ENCODE assay signal across 10 mouse cellular contexts in genomic region chr17:53578776-53579175, GRCm38 (mm10). TPM values are rescaled to one million over a fixed set of nuclear protein-coding genes. Genes with fewer than 3 reads are reported as not detected.
DNase-seq lines count a peak whose midpoint lies in the region; ATAC-seq and TF ChIP-seq lines count a peak whose summit lies in the region.
"Had no signal": no experiment of that assay in that cellular context is flagged by ENCODE, and none has a peak within 500 bp of the region (broad histone marks: within the 10 kb centered on the region; RNA-seq: fewer than 3 reads in every experiment).

No protein-coding gene starts in this region.

- H3K36me3 ChIP-seq in forebrain, embryonic 14.5 days (ENCODE audit: control insufficient read depth, insufficient read depth, low read length): no peaks in the 10 kb centered on the region
- H3K36me3 ChIP-seq in forebrain, embryonic 12.5 days (replicated peaks): no peaks in the 10 kb centered on the region
- no peaks in the 10 kb centered on the region for H3K36me3 ChIP-seq in liver, adult 2 months (ENCODE audit: control insufficient read depth, insufficient read depth, low read length)
- H3K36me3 ChIP-seq in midbrain, embryonic 10.5 days: no peaks in the 10 kb centered on the region
- H3K36me3 ChIP-seq: embryonic facial prominence, embryonic 15.5 days had no signal

- no peak overlapping the region for H3K4me3 ChIP-seq in forebrain, embryonic 14.5 days (ENCODE audit: low read depth, low read length)
- H3K4me3 ChIP-seq in forebrain, embryonic 12.5 days (replicated peaks): no peak overlapping the region
- H3K4me3 ChIP-seq in liver, adult 2 months (ENCODE audit: insufficient read depth, low read depth, low read length): no peak overlapping the region
- no peak overlapping the region for H3K4me3 ChIP-seq in midbrain, embryonic 10.5 days
- H3K4me3 ChIP-seq: embryonic facial prominence, embryonic 15.5 days had no signal

- H3K9ac ChIP-seq in forebrain, embryonic 14.5 days (ENCODE audit: low read length): no peak overlapping the region
- H3K9ac ChIP-seq in forebrain, embryonic 12.5 days: no peak overlapping the region
- H3K9ac ChIP-seq in liver, adult 2 months (ENCODE audit: low read depth, low read length): peak overlapping the region; percentile 18; the same call in 1 of the 2 replicates
- H3K9ac ChIP-seq: embryonic facial prominence, embryonic 15.5 days had no signal

- no peak for TF ChIP-seq CTCF in liver, adult 2 months (IDR thresholded peaks at IDR 0.05; ENCODE audit: low read depth, low read length)

- H3K27me3 ChIP-seq in forebrain, embryonic 14.5 days (replicated peaks; ENCODE audit: control insufficient read depth, insufficient read depth, low read length): no peaks in the 10 kb centered on the region
- no peaks in the 10 kb centered on the region for H3K27me3 ChIP-seq in forebrain, embryonic 12.5 days
- no peaks in the 10 kb centered on the region for H3K27me3 ChIP-seq in liver, adult 2 months (ENCODE audit: control insufficient read depth, insufficient read depth, low read length)
- no peaks in the 10 kb centered on the region for H3K27me3 ChIP-seq in midbrain, embryonic 10.5 days (ENCODE audit: low read depth, poor library complexity, severe bottlenecking)
- H3K27me3 ChIP-seq: embryonic facial prominence, embryonic 15.5 days had no signal

- H3K27ac ChIP-seq in forebrain, embryonic 14.5 days (ENCODE audit: low read depth, low read length): no peak overlapping the region
- H3K27ac ChIP-seq in forebrain, embryonic 12.5 days: no peak overlapping the region
- H3K27ac ChIP-seq in liver, adult 2 months (replicated peaks; ENCODE audit: insufficient read depth, low read depth, low read length): peak overlapping the region; percentile 22
- H3K27ac ChIP-seq in midbrain, embryonic 10.5 days (replicated peaks): no peak overlapping the region
- H3K27ac ChIP-seq: embryonic facial prominence, embryonic 15.5 days; stomach, postnatal 0 days had no signal

- H3K9me3 ChIP-seq in forebrain, embryonic 14.5 days (replicated peaks; ENCODE audit: control insufficient read depth, low read length): no peaks in the 10 kb centered on the region
- no peaks in the 10 kb centered on the region for H3K9me3 ChIP-seq in forebrain, embryonic 12.5 days
- no peaks in the 10 kb centered on the region for H3K9me3 ChIP-seq in midbrain, embryonic 10.5 days (replicated peaks)
- H3K9me3 ChIP-seq: embryonic facial prominence, embryonic 15.5 days had no signal

- peaks cover 47% of the 10 kb centered on the region for H3K79me2 ChIP-seq in liver, adult 2 months (ENCODE audit: control insufficient read depth, insufficient read depth, low read length)

- peak; percentile 23; the same call in 1 of the 2 replicates for ATAC-seq in forebrain, embryonic 14.5 days
- ATAC-seq in forebrain, embryonic 12.5 days (ENCODE audit: low FRiP score): no peak

- H3K4me2 ChIP-seq in forebrain, embryonic 14.5 days (ENCODE audit: low read length): no peak overlapping the region
- no peak overlapping the region for H3K4me2 ChIP-seq in forebrain, embryonic 12.5 days
- H3K4me2 ChIP-seq: embryonic facial prominence, embryonic 15.5 days had no signal

- intact Hi-C loops in left cerebral cortex, postnatal 10 days (cut with DNase I): no loop called here

- TF ChIP-seq POLR2A in liver, adult 2 months (IDR thresholded peaks at IDR 0.05; ENCODE audit: extremely low read depth, insufficient read depth, low read length): no peak

- no peaks in the 10 kb centered on the region; the same call in 1 of the 2 replicates for H3K4me1 ChIP-seq in forebrain, embryonic 14.5 days (ENCODE audit: control insufficient read depth, insufficient read depth, low read length)
- H3K4me1 ChIP-seq in forebrain, embryonic 12.5 days: peaks cover 11% of the 10 kb centered on the region
- peaks cover 35% of the 10 kb centered on the region for H3K4me1 ChIP-seq in liver, adult 2 months (ENCODE audit: control insufficient read depth, insufficient read depth, low read length)
- H3K4me1 ChIP-seq in midbrain, embryonic 10.5 days: peaks cover 16% of the 10 kb centered on the region

- 73% methylated on average over 9 of the region's 9 CpGs for WGBS in forebrain, embryonic 14.5 days
- WGBS in forebrain, embryonic 12.5 days: 79% methylated on average over 9 of the region's 9 CpGs
- 11% methylated on average over 9 of the region's 9 CpGs for WGBS in liver, adult 2 months
- WGBS in midbrain, embryonic 10.5 days: 62% methylated on average over 9 of the region's 9 CpGs

- DNase-seq in forebrain, embryonic 14.5 days (ENCODE audit: low spot score): no peak
- peak; percentile 31 to 41 for DNase-seq in spleen, postnatal 36 days (ENCODE audit: low spot score in 2 of 2)
- DNase-seq in spleen, postnatal 4 days (ENCODE audit: low spot score in 2 of 2): no peak
- DNase-seq in liver, adult 2 months (ENCODE audit: extremely low read depth, low read depth, low spot score): peak; percentile 46
- DNase-seq in thymus, postnatal 4 days: peak; percentile 61
- no peak for DNase-seq in midbrain, embryonic 10.5 days (ENCODE audit: low spot score)
- DNase-seq in left cerebral cortex, postnatal 10 days (ENCODE audit: extremely low spot score in 1 of 2, low spot score in 2 of 2): no peak

RNA-seq across cellular contexts. Expression of gene Kat2b, which starts 12.1 kb away (rescaled TPM):
- polyA plus RNA-seq in forebrain, embryonic 14.5 days (2014; fragmentation: Nextera tagmentation; extraction: Ambion mirVana): 6.4 and 6.9 TPM in 2 replicates
- polyA plus RNA-seq in forebrain, embryonic 12.5 days (2016; fragmentation: Nextera tagmentation; extraction: Ambion mirVana): 7.4 and 8.1 TPM in 2 replicates
- 56.0 and 57.4 TPM in 2 replicates for total RNA-seq in liver, adult 2 months (2014; rRNA removed)
- polyA plus RNA-seq in liver, adult 2 months (2012; rRNA removed): 14.1 and 15.6 TPM in 2 replicates
- polyA plus RNA-seq in midbrain, embryonic 10.5 days (2016; fragmentation: Nextera tagmentation; extraction: Ambion mirVana): 2.6 and 3.1 TPM in 2 replicates
- total RNA-seq in left cerebral cortex, postnatal 10 days (2021): 10 to 100 TPM; 10.5 to 20.3 TPM

RNA-seq across cellular contexts. Expression of gene Pp2d1, which starts 39.5 kb away (rescaled TPM):
- 0.29 and 0.35 TPM in 2 replicates for polyA plus RNA-seq in forebrain, embryonic 14.5 days (2014; fragmentation: Nextera tagmentation; extraction: Ambion mirVana)
- polyA plus RNA-seq in forebrain, embryonic 12.5 days (2016; fragmentation: Nextera tagmentation; extraction: Ambion mirVana): 0.29 and 0.45 TPM in 2 replicates
- 0.09 TPM in 1 of 2 replicates, not detected in the other for total RNA-seq in liver, adult 2 months (2014; rRNA removed)
- not detected in 2 replicates for polyA plus RNA-seq in liver, adult 2 months (2012; rRNA removed)
- polyA plus RNA-seq in midbrain, embryonic 10.5 days (2016; fragmentation: Nextera tagmentation; extraction: Ambion mirVana): 0.15 and 0.29 TPM in 2 replicates
- not detected for total RNA-seq in left cerebral cortex, postnatal 10 days (2021)

Comparison
In these comparisons a context has a peak if more than half of its experiments do, and no peak if none do; other contexts are left out.
1. DNase-seq: peak in spleen, postnatal 36 days (2 of 2), liver, adult 2 months (single experiment) and thymus, postnatal 4 days (single experiment); none in forebrain, embryonic 14.5 days (single experiment), spleen, postnatal 4 days (0 of 2), midbrain, embryonic 10.5 days (single experiment) and left cerebral cortex, postnatal 10 days (0 of 2).